Mouse (Mus musculus) intestine, embryonic 14.5 days (tissue): Measurements from ENCODE around the gene Gm17469. TPM values are rescaled to one million over a fixed set of nuclear protein-coding genes. Genes with fewer than 3 reads are reported as not detected.
"Not testable (repeated sequence)": the region's sequence is repeated elsewhere in the genome, so short reads cannot be mapped to it uniquely, and the experiment has no call there.

Experiments used
- ATAC-seq: fragments of 200-750 bp; cut with Nextera tagmentation; replicated peaks from 2 replicates; pipeline ENCODE4 v1.8.0; 2017; ENCODE audit warnings: low read depth, moderate number of reproducible peaks, moderate TSS enrichment, moderate library complexity; ENCODE audit not compliant: low FRiP score, low TSS enrichment
- DNase-seq: peaks from one replicate; pipeline ENCODE4 v3.0.0-alpha.2; 2018; ENCODE audit warnings: low spot score
- H3K27ac ChIP-seq: fragments of 300-500 bp; sonication (generic); 2 replicates; pipeline ENCODE4 v1.5.1; 2014; ENCODE audit warnings: low read depth, mild to moderate bottlenecking, control low read depth
- H3K27me3 ChIP-seq: fragments of 300-500 bp; sonication (generic); replicated peaks from 2 replicates; pipeline ENCODE4 v1.6.1; 2014; ENCODE audit warnings: low read length, control low read depth; ENCODE audit not compliant: control insufficient read depth, insufficient read depth
- H3K36me3 ChIP-seq: fragments of 300-500 bp; sonication (generic); 2 replicates; pipeline ENCODE4 v1.6.1; 2014; ENCODE audit warnings: low read length, control low read depth; ENCODE audit not compliant: control insufficient read depth, insufficient read depth
- H3K4me1 ChIP-seq: fragments of 300-500 bp; sonication (generic); replicated peaks from 2 replicates; pipeline ENCODE4 v1.6.1; 2014; ENCODE audit warnings: low read length, control low read depth, mixed read lengths; ENCODE audit not compliant: control insufficient read depth, insufficient read depth
- H3K4me2 ChIP-seq: fragments of 300-500 bp; sonication (generic); 2 replicates; pipeline ENCODE4 v1.6.1; 2014; ENCODE audit warnings: low read length
- H3K4me3 ChIP-seq: fragments of 300-500 bp; sonication (generic); 2 replicates; pipeline ENCODE4 v1.5.1; 2014; ENCODE audit warnings: low read depth, low read length, control low read depth, mixed read lengths
- H3K9ac ChIP-seq: fragments of 300-500 bp; sonication (generic); 2 replicates; pipeline ENCODE4 v1.6.1; 2014; ENCODE audit warnings: mild to moderate bottlenecking, low read length
- H3K9me3 ChIP-seq: fragments of 300-500 bp; sonication (generic); 2 replicates; pipeline ENCODE4 v1.6.1; 2016; ENCODE audit warnings: low read length, control low read depth; ENCODE audit not compliant: control insufficient read depth
- WGBS: fragments of 180-500 bp; shearing (Covaris S2); extraction: QIAGEN DNeasy Blood & Tissue Kit; methylation state at CpG from one replicate; pipeline ENCODE4 v1.1.7; 2014; 5-methylcytosine and 5-hydroxymethylcytosine counted together
- polyA plus RNA-seq: library from polyadenylated mRNA; unstranded; fragments of >200 nt; fragmentation: Nextera tagmentation; extraction: Ambion mirVana; gene quantifications from 2 replicates; pipeline ENCODE4 v1.2.1, GENCODE M21; 2014

Gm17469 gene
- polyA plus RNA-seq = not detected in 2 replicates

DNA sequence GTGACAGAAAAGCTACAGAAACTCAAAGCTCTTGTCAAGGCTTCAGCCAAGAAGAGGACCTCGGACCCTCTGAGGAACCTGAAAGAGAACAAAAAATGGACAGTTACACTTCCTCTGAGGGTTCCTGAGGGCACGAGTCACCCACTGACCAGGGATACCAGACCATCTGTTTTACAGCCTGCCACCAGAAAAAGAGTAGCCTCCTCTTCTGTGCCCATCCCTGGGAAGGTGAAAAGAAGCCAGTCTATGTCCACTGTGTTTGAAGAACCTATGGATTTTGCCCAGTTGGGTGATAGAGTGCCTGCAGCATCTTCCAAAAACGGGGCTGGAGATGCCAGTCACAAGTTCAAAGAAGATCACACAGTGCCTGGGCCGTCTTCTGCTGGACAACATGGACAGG lies at the start of gene Gm17469:
TSS of gene Gm17469 (plus strand) at position 301 of the 400 bp plus-strand sequence.
- not testable (repeated sequence) for H3K9me3 ChIP-seq, H3K9ac ChIP-seq, H3K4me1 ChIP-seq, H3K4me2 ChIP-seq, H3K27ac ChIP-seq, H3K36me3 ChIP-seq, H3K27me3 ChIP-seq, ATAC-seq, H3K4me3 ChIP-seq, DNase-seq
- no CpG with 5 or more reads among the region's 4 CpGs for WGBS

Other genes with a start within 250 kb of the Gm17469 start
- not detected in 2 replicates for gene Gm17584, start 129.3 kb upstream of the Gm17469 start, polyA plus RNA-seq